Mouse (Mus musculus): ENCODE measurements at regions not wholly inside any gene's neighbourhood (a gene's known extent, or its start where the extent isn't known, plus 50 kb on each side); places are given as distances from the start of the nearest gene placed in this dataset.
"Not testable (repeated sequence)": the region's sequence is repeated elsewhere in the genome, so short reads cannot be mapped to it uniquely, and the experiment has no call there.

DNA sequence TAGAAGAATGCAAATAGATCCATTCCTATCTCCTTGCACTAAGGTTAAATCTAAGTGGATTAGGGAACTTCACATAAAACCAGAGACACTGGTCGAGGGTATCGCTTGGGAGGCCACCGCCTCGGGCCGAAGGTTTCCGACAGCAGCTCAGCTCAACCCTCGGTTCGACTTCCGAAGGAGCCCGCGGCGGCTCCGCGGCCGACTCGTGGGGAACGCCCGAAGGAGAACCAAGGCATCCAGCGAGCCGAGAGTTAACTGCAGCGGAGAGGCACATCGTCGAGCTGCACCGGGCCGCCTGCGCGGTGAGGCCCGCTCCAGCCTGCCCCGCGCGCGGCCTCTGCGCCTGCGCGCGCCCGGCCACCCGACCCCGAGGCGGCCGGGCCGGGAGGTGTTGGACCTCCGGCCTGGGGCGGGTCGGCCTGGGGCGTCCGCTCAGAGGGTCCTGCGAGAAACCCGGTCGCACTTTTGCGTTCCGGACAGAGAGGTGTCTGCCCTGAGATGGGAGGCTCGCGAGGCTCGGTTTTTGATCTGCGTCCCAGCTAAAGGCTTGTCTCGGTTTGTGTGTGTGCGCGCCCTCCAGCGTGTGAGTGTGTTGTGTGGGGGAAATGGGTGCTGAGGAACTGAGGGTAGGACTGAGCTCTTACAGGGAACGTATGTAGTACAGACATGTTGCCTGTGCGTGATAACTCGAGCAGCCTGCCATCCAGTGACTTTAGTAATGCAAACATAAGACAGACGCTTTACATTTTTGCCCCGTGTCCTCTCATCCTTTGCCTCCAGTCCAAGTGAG lies 50.9 kb upstream of the Vmn2r9 start:
- H3K4me2 ChIP-seq, result peak overlapping the region; percentile 39
- not testable (repeated sequence) for H3K4me1 ChIP-seq, H3K9me3 ChIP-seq, H3K9ac ChIP-seq, H3K27me3 ChIP-seq, H3K27ac ChIP-seq, H3K36me3 ChIP-seq
- ATAC-seq (ENCODE audit: insufficient number of reproducible peaks, low FRiP score, low TSS enrichment, low read depth), result peak; percentile 88
- H3K4me3 ChIP-seq, result peak overlapping the region; percentile 25
- 2% methylated on average over 36 of the region's 65 CpGs for WGBS

All from limb, embryonic 15.5 days (tissue).